Mouse (Mus musculus): ENCODE data around the gene Zdhhc5. TPM values are rescaled to one million over a fixed set of nuclear protein-coding genes. Genes with fewer than 3 reads are reported as not detected.
A peak's percentile ranks its signal among the peaks of the same experiment; 100 is the strongest.

Zdhhc5 gene
- polyA plus RNA-seq, 1 experiment from 2014 or later: 29.8 TPM

DNA sequence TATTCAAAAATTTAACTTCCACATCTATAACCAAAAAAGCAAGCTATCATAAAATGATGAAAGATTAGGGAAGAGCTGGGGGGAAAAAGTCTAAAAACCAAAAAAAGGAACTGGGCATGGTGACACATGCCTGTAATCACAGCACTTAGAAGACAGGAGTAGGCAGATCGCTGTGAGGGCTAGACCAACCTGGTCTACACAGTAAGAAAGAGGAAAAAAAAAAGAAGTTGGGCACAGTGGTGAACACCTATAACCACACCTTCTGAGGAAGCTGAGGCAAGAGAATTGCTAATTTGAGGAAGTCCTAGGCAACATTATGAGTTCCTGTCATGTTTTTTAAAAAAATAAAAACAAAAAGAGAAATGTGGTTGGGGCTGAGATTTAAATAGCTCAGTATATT lies 59.1 kb downstream of the Zdhhc5 start:
- H3K27me3 ChIP-seq: no peaks in the 10 kb centered on the region
- H3K4me1 ChIP-seq: peaks cover 6% of the 10 kb centered on the region; the same call in 1 of the 2 replicates
- ATAC-seq (replicated peaks; ENCODE audit: low FRiP score): no peak
- H3K9ac ChIP-seq: no peak overlapping the region
- H3K9me3 ChIP-seq (replicated peaks): no peaks in the 10 kb centered on the region
- H3K4me2 ChIP-seq: no peak overlapping the region
- WGBS: 76% methylated on average over 1 of the region's 1 CpGs
- no peak overlapping the region for H3K27ac ChIP-seq
- no peaks in the 10 kb centered on the region for H3K36me3 ChIP-seq
- H3K4me3 ChIP-seq (replicated peaks): no peak overlapping the region

DNA sequence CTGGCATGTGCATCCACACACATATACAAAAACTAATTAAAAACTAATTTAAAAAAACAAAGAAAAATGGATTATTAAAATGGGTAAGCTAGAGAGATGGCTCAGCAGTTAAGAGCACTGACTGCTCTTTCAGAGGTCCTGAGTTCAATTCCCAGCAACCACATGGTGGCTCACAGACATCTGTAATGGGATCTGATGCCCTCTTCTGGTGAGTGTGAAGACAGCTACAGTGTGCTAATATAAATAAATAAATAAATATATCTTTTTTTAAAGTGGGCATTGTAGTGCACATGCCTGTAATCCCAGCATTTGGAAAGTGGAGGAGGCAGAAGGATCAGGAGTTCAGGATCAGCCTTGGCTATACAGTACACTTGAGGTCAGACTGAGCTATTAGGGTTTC lies 61.6 kb downstream of the Zdhhc5 start:
- no peak for ATAC-seq (replicated peaks; ENCODE audit: low FRiP score)
- no peak overlapping the region for H3K4me2 ChIP-seq
- H3K9ac ChIP-seq: no peak overlapping the region
- H3K27ac ChIP-seq: no peak overlapping the region
- H3K4me3 ChIP-seq (replicated peaks): no peak overlapping the region
- H3K4me1 ChIP-seq: peaks cover 6% of the 10 kb centered on the region; the same call in 1 of the 2 replicates
- H3K36me3 ChIP-seq: no peaks in the 10 kb centered on the region
- no peaks in the 10 kb centered on the region for H3K27me3 ChIP-seq
- H3K9me3 ChIP-seq (replicated peaks): no peaks in the 10 kb centered on the region

DNA sequence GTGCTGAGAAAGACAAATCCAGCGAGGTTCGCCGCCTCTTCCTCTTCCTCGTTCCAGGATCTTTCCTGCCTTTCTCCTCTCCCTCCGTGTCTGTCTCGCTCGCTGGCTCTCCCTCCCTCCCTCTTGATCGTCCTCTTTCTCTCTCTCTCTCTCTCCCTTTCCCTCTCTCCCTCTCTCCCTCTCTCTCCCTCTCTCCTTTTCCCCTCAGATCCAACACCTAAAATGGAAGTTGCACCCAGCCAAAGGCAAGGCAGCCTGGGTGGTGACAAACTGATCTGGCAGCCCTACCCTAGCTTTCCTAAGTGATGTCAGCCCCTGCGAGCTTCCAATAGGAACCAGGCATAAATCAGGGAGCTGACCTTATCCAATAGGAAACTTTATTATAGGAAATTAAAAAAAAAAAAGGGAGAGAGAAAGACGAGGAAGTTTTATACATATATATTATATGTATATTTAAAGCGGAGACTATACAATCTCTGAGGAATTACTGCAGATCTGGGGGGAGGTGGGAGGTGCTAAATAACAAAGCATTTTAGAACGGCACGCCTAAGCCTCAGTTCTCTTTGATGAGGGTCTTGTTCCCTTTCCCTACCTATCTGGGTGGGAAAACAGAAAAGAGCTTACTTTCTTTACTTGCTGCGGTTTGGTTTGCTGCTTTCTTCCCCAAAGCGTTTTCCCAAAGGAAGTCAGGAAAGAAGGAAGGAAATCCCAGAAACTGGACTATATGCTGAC lies 64.3 kb downstream of the Zdhhc5 start, which contains the start of gene Ctnnd1:
Ctnnd1 (minus strand) TSS at position 302 of the 732 bp plus-strand sequence.
- 0 out of 2 replicates have a peak, but pooled peaks cover 2% of the 10 kb centered on the region for H3K36me3 ChIP-seq
- peak within 1 kb of the TSS; percentile 65 for H3K4me2 ChIP-seq
- peak within 1 kb of the TSS; percentile 99 for H3K27ac ChIP-seq
- WGBS: 0% methylated on average over 15 of the region's 15 CpGs
- ATAC-seq (replicated peaks; ENCODE audit: low FRiP score): peak; percentile 98
- H3K27me3 ChIP-seq: no peaks in the 10 kb centered on the region
- peaks cover 16% of the 10 kb centered on the region for H3K4me1 ChIP-seq
- H3K9me3 ChIP-seq (replicated peaks): no peaks in the 10 kb centered on the region
- H3K4me3 ChIP-seq (replicated peaks): peak within 1 kb of the TSS; percentile 75
- H3K9ac ChIP-seq: peak within 1 kb of the TSS; percentile 90

DNA sequence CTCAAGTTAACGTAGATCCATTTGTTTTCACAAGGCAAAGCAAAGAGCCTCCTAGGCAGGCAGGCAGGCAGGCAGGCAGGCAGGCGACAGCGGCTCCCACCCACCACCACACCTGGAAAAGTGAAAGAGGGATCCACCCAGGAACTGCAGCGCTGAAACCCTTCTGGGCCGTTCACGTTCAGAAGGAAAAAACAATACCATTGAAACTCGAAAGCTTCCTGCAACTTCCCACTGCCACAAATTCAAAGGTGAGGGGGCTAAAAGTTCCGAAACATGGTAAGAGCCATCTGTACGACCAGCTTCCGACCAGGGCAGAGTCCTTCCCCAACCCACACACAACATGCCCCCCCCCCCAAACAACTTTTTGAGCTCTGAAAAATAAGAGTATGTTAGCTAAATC lies 65.3 kb downstream of the Zdhhc5 start:
- no peak for ATAC-seq (replicated peaks; ENCODE audit: low FRiP score)
- H3K27ac ChIP-seq: peak overlapping the region; percentile 99
- H3K4me2 ChIP-seq: peak overlapping the region; percentile 65
- H3K4me3 ChIP-seq (replicated peaks): peak overlapping the region; percentile 75
- H3K4me1 ChIP-seq: peaks cover 16% of the 10 kb centered on the region
- H3K27me3 ChIP-seq: no peaks in the 10 kb centered on the region
- H3K9me3 ChIP-seq (replicated peaks): no peaks in the 10 kb centered on the region
- WGBS: under 1% methylated on average over 10 of the region's 10 CpGs
- H3K9ac ChIP-seq: peak overlapping the region; percentile 90
- H3K36me3 ChIP-seq: 0 out of 2 replicates have a peak, but pooled peaks cover 2% of the 10 kb centered on the region

DNA sequence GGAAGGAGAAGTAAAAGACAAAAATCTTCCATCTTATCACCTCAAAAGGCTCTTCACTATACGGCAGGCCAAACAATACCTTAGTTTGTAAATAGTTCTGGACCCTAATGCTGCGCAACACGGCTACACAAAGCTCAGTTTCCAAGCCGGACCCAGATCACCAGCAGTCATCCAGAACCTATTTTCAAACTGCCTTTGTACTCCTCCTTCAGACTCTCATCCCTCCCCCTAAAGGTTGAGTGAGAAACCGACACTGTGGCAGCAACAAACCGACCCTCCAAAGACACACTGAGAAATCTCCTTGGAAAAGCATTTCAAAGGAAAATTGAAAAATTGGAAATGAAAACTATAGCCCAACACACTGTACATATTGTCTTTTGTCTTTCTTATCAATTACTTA lies 66.6 kb downstream of the Zdhhc5 start:
- Histone ChIP-seq H3K9me3 (replicated peaks) (no peaks in the 10 kb centered on the region), H3K4me2 (peak overlapping the region; percentile 65), H3K4me1 (peaks cover 22% of the 10 kb centered on the region), H3K27ac (no peak overlapping the region; the same call in 1 of the 2 replicates), H3K9ac (peak overlapping the region; percentile 37; the same call in 1 of the 2 replicates), H3K36me3 (0 out of 2 replicates have a peak, but pooled peaks cover 2% of the 10 kb centered on the region), H3K27me3 (no peaks in the 10 kb centered on the region), H3K4me3 (replicated peaks) (peak overlapping the region; percentile 75)
- whole genome bisulfite sequencing: 22% methylated on average over 6 of the region's 6 CpGs
- ATAC-seq (replicated peaks; ENCODE audit: low FRiP score): 0 out of 2 replicates have a peak, but pooled peaks have one; percentile 24

DNA sequence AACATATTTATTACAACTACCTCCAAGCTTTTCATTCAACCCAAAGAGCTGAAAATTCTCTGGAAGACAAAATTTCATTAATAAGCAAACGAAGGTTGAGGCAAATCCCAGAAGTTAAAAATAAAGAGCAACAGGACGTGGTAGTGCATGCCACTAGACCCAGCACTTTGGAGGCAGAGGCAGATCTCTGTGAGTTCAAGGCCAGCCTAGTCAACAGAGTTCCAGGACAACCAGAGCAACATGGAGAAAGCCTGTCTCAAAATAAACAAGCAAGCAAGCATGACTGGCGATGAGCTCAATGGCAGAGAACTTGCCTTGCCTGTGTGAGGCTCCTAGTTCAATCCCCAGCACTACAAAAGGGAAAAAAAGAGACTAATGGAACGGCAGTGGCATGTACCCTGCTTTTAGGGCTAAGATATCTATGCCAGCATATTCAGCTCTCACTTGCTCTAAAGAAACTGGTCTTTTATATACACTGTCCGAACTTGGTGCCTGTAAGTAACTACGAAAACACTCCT lies 67.9 kb downstream of the Zdhhc5 start:
- WGBS: 92% methylated on average over 6 of the region's 6 CpGs

DNA sequence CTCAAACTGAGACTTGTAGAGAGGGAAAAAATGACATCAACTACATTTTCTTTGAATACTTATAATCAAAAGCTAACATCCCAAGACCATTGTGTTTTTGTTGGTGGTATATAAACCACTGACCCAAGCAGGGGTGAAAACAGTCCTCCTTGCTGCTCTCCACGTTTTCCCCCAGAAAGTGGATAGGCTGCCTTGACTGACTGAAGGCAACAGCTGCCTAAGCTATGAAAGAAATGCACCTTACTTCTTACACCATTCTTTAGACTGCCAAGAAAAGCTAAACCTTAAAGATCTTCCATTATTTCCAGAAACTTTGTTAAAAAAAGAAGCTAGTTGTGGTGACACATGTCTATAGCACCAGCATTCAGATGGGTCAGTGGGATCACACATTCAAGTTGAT lies 68.8 kb downstream of the Zdhhc5 start:
- H3K27me3 ChIP-seq: no peaks in the 10 kb centered on the region
- no peak overlapping the region for H3K4me3 ChIP-seq (replicated peaks)
- H3K4me1 ChIP-seq: peaks cover 16% of the 10 kb centered on the region
- H3K9me3 ChIP-seq (replicated peaks): no peaks in the 10 kb centered on the region
- no peak overlapping the region for H3K27ac ChIP-seq
- no peak overlapping the region for H3K9ac ChIP-seq
- no peak overlapping the region for H3K4me2 ChIP-seq
- 57% methylated on average over 1 of the region's 1 CpGs for WGBS
- H3K36me3 ChIP-seq: 0 out of 2 replicates have a peak, but pooled peaks cover 8% of the 10 kb centered on the region
- ATAC-seq (replicated peaks; ENCODE audit: low FRiP score): no peak

More for the DNA sequence above, 67.9 kb downstream of the Zdhhc5 start:
- Histone ChIP-seq H3K27ac (no peak overlapping the region), H3K9ac (no peak overlapping the region), H3K4me1 (peaks cover 22% of the 10 kb centered on the region), H3K36me3 (0 out of 2 replicates have a peak, but pooled peaks cover 3% of the 10 kb centered on the region), H3K4me2 (peak overlapping the region; percentile 3; the same call in 1 of the 2 replicates), H3K9me3 (replicated peaks) (no peaks in the 10 kb centered on the region), H3K4me3 (replicated peaks) (0 out of 2 replicates have a peak overlapping the region, but pooled peaks have one; percentile 75), H3K27me3 (no peaks in the 10 kb centered on the region)
- ATAC-seq (replicated peaks; ENCODE audit: low FRiP score): no peak

DNA sequence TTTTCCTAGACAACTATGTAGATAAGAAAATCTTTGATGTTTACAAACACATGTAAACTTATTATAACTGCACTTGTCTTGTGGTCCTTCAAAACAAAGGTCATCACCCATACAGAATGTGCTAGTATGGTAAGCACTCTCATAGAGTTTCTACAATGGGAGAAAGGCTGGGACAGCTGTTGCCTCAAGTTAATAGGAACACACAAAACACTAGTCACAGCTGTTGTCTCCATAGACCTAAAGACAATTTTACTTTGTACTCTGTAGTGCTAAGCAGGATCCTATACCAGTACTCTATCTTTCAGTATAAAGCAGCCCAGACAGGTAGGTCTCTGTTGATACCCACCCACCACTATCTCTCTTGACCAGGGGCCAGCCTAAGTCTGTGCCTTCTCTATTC lies 74.1 kb downstream of the Zdhhc5 start:
- Histone ChIP-seq H3K36me3 (peaks cover 6% of the 10 kb centered on the region; the same call in 1 of the 2 replicates), H3K27me3 (no peaks in the 10 kb centered on the region), H3K4me2 (no peak overlapping the region), H3K4me1 (peaks cover 49% of the 10 kb centered on the region), H3K27ac (no peak overlapping the region), H3K9ac (no peak overlapping the region), H3K9me3 (replicated peaks) (no peaks in the 10 kb centered on the region), H3K4me3 (replicated peaks) (no peak overlapping the region)
- ATAC-seq (replicated peaks; ENCODE audit: low FRiP score): no peak

DNA sequence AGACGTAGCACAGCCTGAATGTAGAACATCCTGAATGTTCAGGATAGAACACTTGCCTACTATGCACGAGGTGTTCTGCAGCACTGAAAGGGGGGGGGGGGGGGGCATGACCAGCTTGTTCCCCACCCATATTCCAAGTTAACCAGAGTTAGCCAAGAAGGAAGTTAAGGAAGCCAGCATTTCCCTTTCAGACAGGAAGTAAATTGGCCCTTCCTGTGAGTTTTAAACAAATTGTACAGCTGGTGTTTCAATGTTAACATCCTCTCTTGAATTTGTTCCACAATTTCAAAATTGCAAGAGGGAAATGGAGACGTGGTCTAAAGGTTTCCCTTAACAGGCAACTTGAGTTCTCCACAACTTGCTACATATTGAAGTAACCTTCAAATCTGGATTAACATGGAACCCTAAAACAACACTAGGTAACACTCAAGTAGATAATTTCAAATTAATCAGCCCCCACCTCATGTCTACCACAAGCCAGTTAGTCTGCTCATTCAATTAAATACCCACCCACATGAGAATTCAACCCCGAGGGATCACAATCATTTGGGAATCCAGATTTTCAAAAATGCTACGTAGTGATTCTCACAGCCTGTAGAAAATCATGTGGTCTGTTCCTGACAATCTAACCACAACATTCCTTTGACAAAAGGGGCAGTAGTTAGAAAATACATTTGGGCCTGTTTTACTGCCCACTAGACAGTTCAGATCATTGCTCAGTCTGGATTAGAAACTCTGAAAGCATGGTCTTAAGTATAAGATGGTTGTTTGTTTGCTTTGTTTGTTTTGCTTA lies 76.4 kb downstream of the Zdhhc5 start:
- Histone ChIP-seq H3K36me3 (peaks cover 6% of the 10 kb centered on the region; the same call in 1 of the 2 replicates), H3K4me3 (replicated peaks) (no peak overlapping the region), H3K9me3 (replicated peaks) (no peaks in the 10 kb centered on the region), H3K4me1 (peaks cover 65% of the 10 kb centered on the region), H3K27ac (peak overlapping the region; percentile 96), H3K9ac (no peak overlapping the region), H3K27me3 (no peaks in the 10 kb centered on the region), H3K4me2 (peak overlapping the region; percentile 38)
- ATAC-seq (replicated peaks; ENCODE audit: low FRiP score): no peak
- 55% methylated on average over 5 of the region's 5 CpGs for whole genome bisulfite sequencing
